Mouse (Mus musculus) MEL (cell line): ENCODE measurements around the gene Ap3b2. TPM values are rescaled to one million over a fixed set of nuclear protein-coding genes. Genes with fewer than 3 reads are reported as not detected.

Experiments used
- DNase-seq: peaks from one replicate; pipeline ENCODE4 v3.0.0; 2011; ENCODE audit warnings: low read depth, low spot score
- H3K27ac ChIP-seq: 2 replicates; pipeline ENCODE4 v1.5.1; 2012; ENCODE audit warnings: low read depth, mild to moderate bottlenecking, control low read depth, low read length, moderate library complexity; ENCODE audit not compliant: control insufficient read depth
- H3K27me3 ChIP-seq, 2 experiments: fragments of 150-350 bp in 1 of 2; sonication (generic) in 1 of 2; 2 replicates each; pipeline ENCODE4 v1.6.1; 2012; ENCODE audit warnings: low read length in 2 of 2, mild to moderate bottlenecking in 2 of 2, improper control_type of control experiment in 1 of 2, moderate library complexity in 1 of 2; ENCODE audit not compliant: insufficient read depth in 2 of 2, control insufficient read depth in 1 of 2
- H3K36me3 ChIP-seq, 2 experiments: 2 replicates each; pipeline ENCODE4 v1.6.1; 2012 to 2014; ENCODE audit warnings: low read length in 2 of 2, improper control_type of control experiment in 1 of 2, inconsistent platforms in 1 of 2, mild to moderate bottlenecking in 1 of 2; ENCODE audit not compliant: insufficient read depth in 2 of 2, control insufficient read depth in 1 of 2
- H3K4me1 ChIP-seq, 2 experiments: fragments of 150-350 bp in 1 of 2; sonication (generic) in 1 of 2; 2 replicates each; pipeline ENCODE4 v1.6.1; 2012; ENCODE audit warnings: low read length in 2 of 2, improper control_type of control experiment in 1 of 2, mild to moderate bottlenecking in 1 of 2; ENCODE audit not compliant: insufficient read depth in 2 of 2, control insufficient read depth in 1 of 2
- H3K4me3 ChIP-seq, 2 experiments: fragments of 150-350 bp in 1 of 2; sonication (generic) in 1 of 2; 2 replicates each; pipeline ENCODE4 v1.5.1; 2012; ENCODE audit warnings: low read depth in 2 of 2, low read length in 2 of 2, mild to moderate bottlenecking in 2 of 2, moderate library complexity in 2 of 2, control low read depth in 1 of 2, improper control_type of control experiment in 1 of 2; ENCODE audit not compliant: control insufficient read depth in 1 of 2, insufficient read depth in 1 of 2
- H3K79me2 ChIP-seq: 2 replicates; pipeline ENCODE4 v1.6.1; 2012; ENCODE audit warnings: mild to moderate bottlenecking, low read length, moderate library complexity; ENCODE audit not compliant: control insufficient read depth, poor library complexity, insufficient read depth
- H3K9ac ChIP-seq: 2 replicates; pipeline ENCODE4 v1.6.1; 2012; ENCODE audit warnings: low read depth, mild to moderate bottlenecking, control low read depth, low read length, moderate library complexity; ENCODE audit not compliant: control insufficient read depth, poor library complexity, severe bottlenecking
- H3K9me3 ChIP-seq: fragments of 150-350 bp; sonication (generic); replicated peaks from 2 replicates; pipeline ENCODE4 v1.6.1; 2012; ENCODE audit warnings: mild to moderate bottlenecking, low read length, improper control_type of control experiment, moderate library complexity; ENCODE audit not compliant: insufficient read depth
- BHLHE40 ChIP-seq: IDR thresholded peaks from 2 replicates; pipeline ENCODE4 v1.6.1; 2012; ENCODE audit warnings: low read depth, mild to moderate bottlenecking, inconsistent platforms, low read length, improper control_type of control experiment, borderline replicate concordance
- CHD1 ChIP-seq: IDR thresholded peaks from 2 replicates; pipeline ENCODE4 v1.6.1; 2012; ENCODE audit warnings: low read depth, mild to moderate bottlenecking, inconsistent platforms, low read length, improper control_type of control experiment
- CHD2 ChIP-seq: IDR thresholded peaks from 2 replicates; pipeline ENCODE4 v1.6.1; 2011; ENCODE audit warnings: low read length, improper control_type of control experiment
- CTCF ChIP-seq, 3 experiments: IDR thresholded peaks in 2 of 3; conservative IDR thresholded peaks in 1 of 3; 2 replicates each; pipeline ENCODE4 v1.5.1; 2011 to 2012; ENCODE audit warnings: low read length in 3 of 3, low read depth in 2 of 3, mild to moderate bottlenecking in 2 of 3, improper control_type of control experiment in 1 of 3, inconsistent platforms in 1 of 3, mixed read lengths in 1 of 3, moderate library complexity in 1 of 3; ENCODE audit not compliant: control insufficient read depth in 1 of 3, insufficient read depth in 1 of 3, poor library complexity in 1 of 3, severe bottlenecking in 1 of 3
- E2F4 ChIP-seq: IDR thresholded peaks from 2 replicates; pipeline ENCODE4 v1.6.1; 2011; ENCODE audit warnings: low read depth, low read length, improper control_type of control experiment, borderline replicate concordance
- ELF1 ChIP-seq: IDR thresholded peaks from 2 replicates; pipeline ENCODE4 v1.6.1; 2014; ENCODE audit warnings: low read depth, mild to moderate bottlenecking, inconsistent platforms, low read length, improper control_type of control experiment, moderate library complexity
- ETS1 ChIP-seq: IDR thresholded peaks from 2 replicates; pipeline ENCODE4 v1.6.1; 2012; ENCODE audit warnings: low read depth, mild to moderate bottlenecking, inconsistent platforms, low read length, improper control_type of control experiment, moderate library complexity
- HCFC1 ChIP-seq: IDR thresholded peaks from 2 replicates; pipeline ENCODE4 v1.6.1; 2012; ENCODE audit warnings: low read depth, mild to moderate bottlenecking, inconsistent platforms, low read length, improper control_type of control experiment, moderate library complexity
- KAT2A ChIP-seq: conservative IDR thresholded peaks from 2 replicates; pipeline ENCODE4 v1.6.1; 2012; ENCODE audit warnings: low read depth, low read length, improper control_type of control experiment, inconsistent platforms
- MEF2A ChIP-seq: IDR thresholded peaks from 2 replicates; pipeline ENCODE4 v1.6.1; 2014; ENCODE audit warnings: low read depth, mild to moderate bottlenecking, inconsistent platforms, low read length, improper control_type of control experiment; ENCODE audit not compliant: poor library complexity, insufficient replicate concordance, severe bottlenecking; ENCODE audit errors: extremely low read depth
- MYC ChIP-seq: IDR thresholded peaks from 2 replicates; pipeline ENCODE4 v1.6.1; 2011; ENCODE audit warnings: low read depth, mild to moderate bottlenecking, low read length, improper control_type of control experiment, moderate library complexity
- POLR2A ChIP-seq, 2 experiments: IDR thresholded peaks; 2 replicates each; pipeline ENCODE4 v1.6.1; 2011 to 2012; ENCODE audit warnings: low read length in 2 of 2, mild to moderate bottlenecking in 2 of 2, control low read depth in 1 of 2, improper control_type of control experiment in 1 of 2, low read depth in 1 of 2, moderate library complexity in 1 of 2; ENCODE audit not compliant: control insufficient read depth in 1 of 2, insufficient read depth in 1 of 2, poor library complexity in 1 of 2
- POLR2AphosphoS5 ChIP-seq: IDR thresholded peaks from 2 replicates; pipeline ENCODE4 v1.6.1; 2012; ENCODE audit warnings: low read depth, borderline replicate concordance, mild to moderate bottlenecking, inconsistent platforms, low read length, moderate library complexity, mixed read lengths
- RCOR1 ChIP-seq: IDR thresholded peaks from 2 replicates; pipeline ENCODE4 v1.6.1; 2012; ENCODE audit warnings: low read depth, mild to moderate bottlenecking, inconsistent platforms, low read length, improper control_type of control experiment
- SMC3 ChIP-seq: IDR thresholded peaks from 2 replicates; pipeline ENCODE4 v1.6.1; 2011; ENCODE audit warnings: low read depth, low read length, improper control_type of control experiment
- TAL1 ChIP-seq: IDR thresholded peaks from 2 replicates; pipeline ENCODE4 v1.6.1; 2012; ENCODE audit warnings: mild to moderate bottlenecking, inconsistent platforms, low read length, moderate library complexity, mixed read lengths
- TCF12 ChIP-seq: IDR thresholded peaks from 2 replicates; pipeline ENCODE4 v1.6.1; 2014; ENCODE audit warnings: low read depth, mild to moderate bottlenecking, inconsistent platforms, low read length, improper control_type of control experiment, moderate library complexity
- USF2 ChIP-seq, 2 experiments: IDR thresholded peaks; 2 replicates each; pipeline ENCODE4 v1.6.1; 2011 to 2012; ENCODE audit warnings: improper control_type of control experiment in 2 of 2, low read length in 2 of 2, borderline replicate concordance in 1 of 2, inconsistent platforms in 1 of 2, low read depth in 1 of 2, mild to moderate bottlenecking in 1 of 2; ENCODE audit not compliant: insufficient read depth in 1 of 2
- ZC3H11A ChIP-seq: IDR thresholded peaks from 2 replicates; pipeline ENCODE4 v1.6.1; 2012; ENCODE audit warnings: low read depth, mild to moderate bottlenecking, inconsistent platforms, low read length, improper control_type of control experiment
- ZKSCAN1 ChIP-seq: IDR thresholded peaks from 2 replicates; pipeline ENCODE4 v1.6.1; 2012; ENCODE audit warnings: low read depth, mild to moderate bottlenecking, inconsistent platforms, low read length, improper control_type of control experiment, moderate library complexity
- polyA plus RNA-seq, 2 experiments: library from polyadenylated mRNA; stranded (reverse) in 1 of 2; unstranded in 1 of 2; fragments of >175 nt in 1 of 2; fragments of >200 nt in 1 of 2; gene quantifications; 2 replicates each; pipeline versions ENCODE4 v1.2.1 to v1.2.4; 2012; ENCODE audit warnings: low replicate concordance in 2 of 2, low read depth in 1 of 2; ENCODE audit not compliant: insufficient read length in 2 of 2, insufficient read depth in 1 of 2, missing spikeins in 1 of 2
- total RNA-seq: library from RNA; depleted of rRNA; stranded (reverse); fragments of 300-350 nt; gene quantifications from 2 replicates; pipeline ENCODE4 v1.2.3, GENCODE M21; 2012; rRNA removed

Ap3b2 gene
- total RNA-seq = not detected in 2 replicates
- polyA plus RNA-seq = not detected

DNA sequence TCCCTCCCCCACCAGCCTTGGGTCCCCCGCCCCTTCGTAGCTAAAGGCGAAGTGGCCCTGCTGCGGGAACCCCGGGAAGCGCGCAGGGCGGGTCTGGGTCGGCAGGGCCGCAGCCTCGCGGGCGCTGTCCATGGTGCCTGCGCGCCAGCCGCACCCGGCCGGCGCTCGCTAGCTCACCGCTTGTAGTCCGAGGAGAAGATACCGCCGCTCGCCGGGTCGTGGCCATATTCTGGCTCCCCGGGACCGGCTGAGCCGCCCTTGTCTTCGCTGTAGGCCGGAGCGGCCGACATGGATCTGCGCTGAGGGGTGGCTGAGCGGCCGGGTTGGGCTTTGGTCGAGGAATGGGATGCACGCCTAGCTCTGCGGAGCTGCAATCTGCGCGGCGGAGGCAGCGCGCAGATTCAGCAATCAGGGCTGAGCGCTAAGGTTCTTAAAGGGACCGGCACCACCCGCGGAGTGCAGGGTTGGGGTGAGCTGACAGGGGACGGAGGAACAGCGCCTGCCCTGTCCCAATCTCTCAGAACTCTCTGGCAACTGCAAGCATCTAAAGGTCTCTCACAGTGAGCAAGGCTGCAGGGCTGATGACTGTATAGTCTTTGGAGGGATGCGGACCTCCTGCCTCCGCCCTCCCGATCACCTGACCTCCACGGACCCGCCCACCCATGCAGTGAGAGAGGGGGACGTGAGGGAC lies at the start of gene Ap3b2:
Gene Ap3b2, minus strand, starts transcription at position 595 of the 691 bp plus-strand sequence.
- Histone ChIP-seq H3K36me3 (no peaks in the 10 kb centered on the region), H3K27me3 (no peaks in the 10 kb centered on the region), H3K27ac (no peak within 1 kb of the TSS), H3K79me2 (no peaks in the 10 kb centered on the region), H3K9ac (no peak within 1 kb of the TSS), H3K4me1 (no peaks in the 10 kb centered on the region), H3K4me3 (no peak within 1 kb of the TSS), H3K9me3 (no peaks in the 10 kb centered on the region)
- TF ChIP-seq POLR2AphosphoS5 (no peak), TCF12 (no peak)
- no peak for DNase-seq

DNA sequence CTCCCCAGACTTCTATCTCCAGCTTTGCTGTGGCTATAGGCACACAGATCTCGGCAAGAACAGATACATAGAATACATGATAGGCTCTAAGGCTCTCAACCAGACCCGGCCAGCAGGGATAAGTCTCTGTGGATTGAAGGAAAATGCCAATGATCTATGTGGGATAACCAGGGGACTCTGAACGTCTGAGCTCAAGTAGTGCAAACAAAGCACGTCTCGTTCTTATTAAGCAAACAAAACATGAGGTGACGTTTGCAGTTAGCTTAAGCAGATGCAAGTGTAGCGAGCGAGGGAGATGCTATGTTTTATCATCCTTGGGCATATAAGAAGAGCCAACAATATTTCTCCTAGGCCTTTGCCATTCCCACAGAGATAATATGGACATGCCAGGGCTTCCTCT lies 49.2 kb upstream of the Ap3b2 start:
- H3K36me3 ChIP-seq = no peaks in the 10 kb centered on the region
- no peak overlapping the region for H3K27ac ChIP-seq
- no peaks in the 10 kb centered on the region for H3K4me1 ChIP-seq
- no peak overlapping the region for H3K9ac ChIP-seq
- peaks cover 0 to 4% of the 10 kb centered on the region in 2 experiments; a peak in 1 of 4 replicates for H3K27me3 ChIP-seq
- no peak for TF ChIP-seq MYC
- no peak for TF ChIP-seq CHD2
- TF ChIP-seq BHLHE40 = no peak
- no peak for TF ChIP-seq TAL1
- no peak for TF ChIP-seq ELF1
- TF ChIP-seq HCFC1 = no peak
- no peak for TF ChIP-seq POLR2AphosphoS5
- TF ChIP-seq SMC3 = no peak
- TF ChIP-seq USF2 (IDR thresholded peaks at IDR 0.05; ENCODE audit: borderline replicate concordance in 1 of 2, insufficient read depth in 1 of 2, low read depth in 1 of 2, low read length in 2 of 2) = no peak
- no peak for TF ChIP-seq CHD1
- TF ChIP-seq KAT2A = no peak
- no peak for TF ChIP-seq ZC3H11A
- no peak for TF ChIP-seq POLR2A (IDR thresholded peaks at IDR 0.05; ENCODE audit: control insufficient read depth in 1 of 2, insufficient read depth in 1 of 2, low read depth in 1 of 2, low read length in 2 of 2, poor library complexity in 1 of 2)
- TF ChIP-seq CTCF (IDR thresholded peaks at IDR 0.05 in 2 of 3, conservative IDR thresholded peaks at IDR 0.05 in 1 of 3; ENCODE audit: control insufficient read depth in 1 of 3, insufficient read depth in 1 of 3, low read depth in 2 of 3, low read length in 3 of 3, poor library complexity in 1 of 3, severe bottlenecking in 1 of 3) = no peak
- no peak for TF ChIP-seq RCOR1
- TF ChIP-seq MEF2A = no peak
- TF ChIP-seq E2F4 = no peak
- TF ChIP-seq ZKSCAN1 = no peak
- TF ChIP-seq ETS1 = no peak
- no peak overlapping the region for H3K4me3 ChIP-seq
- H3K79me2 ChIP-seq = no peaks in the 10 kb centered on the region
- no peak for DNase-seq
- no peaks in the 10 kb centered on the region for H3K9me3 ChIP-seq
